Comparison of ENCODE assay signal across 8 mouse cellular contexts in the genomic region with DNA sequence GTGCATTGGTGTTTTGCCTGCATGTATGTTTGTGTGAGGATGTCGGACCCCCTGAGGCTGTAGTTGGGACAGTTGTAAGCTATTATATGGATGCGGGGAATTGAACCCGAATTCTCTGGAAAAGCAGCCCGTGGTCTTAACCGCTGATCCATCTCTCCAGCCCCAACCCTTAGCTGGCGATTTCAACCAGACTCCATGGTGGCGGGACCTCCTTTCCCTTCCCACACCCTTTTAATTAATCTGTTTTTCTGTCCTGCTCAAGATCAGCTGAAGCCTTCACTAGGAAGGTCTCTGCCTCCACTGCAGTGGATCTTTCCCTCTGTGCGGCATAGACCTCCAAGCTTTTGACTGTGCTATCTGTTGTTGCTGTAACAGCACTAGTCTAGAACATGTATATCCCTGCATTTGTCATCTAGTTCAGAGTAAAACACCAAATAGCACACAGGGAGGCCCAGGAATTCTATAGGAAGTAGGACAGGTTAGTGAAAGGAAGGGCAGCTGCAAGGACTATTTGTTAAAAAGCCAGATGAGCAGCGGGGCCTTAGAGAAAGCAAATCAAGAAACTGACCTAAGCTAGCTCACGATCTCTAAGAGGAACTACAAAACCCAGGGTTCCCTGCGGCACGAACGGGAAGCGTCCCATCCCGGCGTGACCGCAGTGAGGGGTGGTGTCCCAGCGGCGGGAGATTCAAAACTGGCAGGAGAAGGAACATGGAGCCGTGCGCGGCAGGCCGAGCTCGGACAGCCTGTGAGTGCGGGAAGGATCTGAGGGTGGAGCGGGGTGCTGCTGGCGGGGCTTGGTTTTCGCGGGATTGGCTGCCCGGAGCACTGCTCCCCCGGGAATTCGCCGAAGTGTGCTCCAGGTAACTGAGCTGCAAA. TPM values are rescaled to one million over a fixed set of nuclear protein-coding genes. Genes with fewer than 3 reads are reported as not detected.
A peak's percentile ranks its signal among the peaks of the same experiment; 100 is the strongest.
DNase-seq lines count a peak whose midpoint lies in the region; ATAC-seq lines count a peak whose summit lies in the region.

TSS of gene Iqgap3 (plus strand) at position 627 of the 879 bp plus-strand sequence.

- H3K27me3 ChIP-seq in embryonic facial prominence, embryonic 11.5 days (ENCODE audit: control insufficient read depth, insufficient read depth, low read length) = no peaks in the 10 kb centered on the region
- no peaks in the 10 kb centered on the region for H3K27me3 ChIP-seq in limb, embryonic 10.5 days (ENCODE audit: low read depth, poor library complexity, severe bottlenecking)
- H3K27me3 ChIP-seq in midbrain, embryonic 12.5 days = no peaks in the 10 kb centered on the region

- WGBS in embryonic facial prominence, embryonic 11.5 days = 20% methylated on average over 33 of the region's 33 CpGs
- WGBS in limb, embryonic 10.5 days = 19% methylated on average over 33 of the region's 33 CpGs
- 18% methylated on average over 33 of the region's 33 CpGs for WGBS in midbrain, embryonic 12.5 days

- H3K4me1 ChIP-seq in embryonic facial prominence, embryonic 11.5 days (ENCODE audit: control insufficient read depth, insufficient read depth, low read length) = no peaks in the 10 kb centered on the region
- H3K4me1 ChIP-seq in limb, embryonic 10.5 days = peaks cover 19% of the 10 kb centered on the region
- peaks cover 17% of the 10 kb centered on the region for H3K4me1 ChIP-seq in midbrain, embryonic 12.5 days

- peak within 1 kb of the TSS; percentile 62 for H3K4me3 ChIP-seq in embryonic facial prominence, embryonic 11.5 days (ENCODE audit: low read depth, low read length)
- peak within 1 kb of the TSS; percentile 77 for H3K4me3 ChIP-seq in limb, embryonic 10.5 days
- peak within 1 kb of the TSS; percentile 52 for H3K4me3 ChIP-seq in midbrain, embryonic 12.5 days

- peak; percentile 79 for ATAC-seq in embryonic facial prominence, embryonic 11.5 days (replicated peaks; ENCODE audit: insufficient number of reproducible peaks, low FRiP score, low TSS enrichment, low read depth)
- peak; percentile 91 for ATAC-seq in midbrain, embryonic 12.5 days (ENCODE audit: low FRiP score, low read depth)

- DNase-seq in 3134 (ENCODE audit: extremely low read depth, insufficient read length, low spot score) = peak; percentile 91
- DNase-seq in adrenal gland, postnatal 25 days = peak; percentile 90
- peak; percentile 95 for DNase-seq in embryonic facial prominence, embryonic 11.5 days (ENCODE audit: low spot score)
- DNase-seq in heart, adult 11 months = peak; percentile 98
- peak; percentile 86 for DNase-seq in kidney, adult 18-20 months
- DNase-seq in limb, embryonic 10.5 days (ENCODE audit: low spot score) = peak; percentile 87
- DNase-seq in skeletal muscle tissue, adult 2 months (ENCODE audit: low read depth, low spot score) = peak; percentile 91

- peak within 1 kb of the TSS; percentile 67 for H3K9ac ChIP-seq in embryonic facial prominence, embryonic 11.5 days (replicated peaks; ENCODE audit: low read length)
- peak within 1 kb of the TSS; percentile 51 for H3K9ac ChIP-seq in midbrain, embryonic 12.5 days (replicated peaks)

- no peak within 1 kb of the TSS for H3K27ac ChIP-seq in embryonic facial prominence, embryonic 11.5 days (replicated peaks; ENCODE audit: low read depth, low read length)
- H3K27ac ChIP-seq in limb, embryonic 10.5 days = peak within 1 kb of the TSS; percentile 84
- H3K27ac ChIP-seq in midbrain, embryonic 12.5 days (replicated peaks) = no peak within 1 kb of the TSS

- H3K4me2 ChIP-seq in embryonic facial prominence, embryonic 11.5 days (ENCODE audit: low read depth, low read length) = peak within 1 kb of the TSS; percentile 52
- peak within 1 kb of the TSS; percentile 69 for H3K4me2 ChIP-seq in midbrain, embryonic 12.5 days (replicated peaks)

- no peaks in the 10 kb centered on the region for H3K9me3 ChIP-seq in embryonic facial prominence, embryonic 11.5 days (replicated peaks; ENCODE audit: control insufficient read depth, low read length)
- H3K9me3 ChIP-seq in limb, embryonic 10.5 days (replicated peaks) = no peaks in the 10 kb centered on the region
- no peaks in the 10 kb centered on the region for H3K9me3 ChIP-seq in midbrain, embryonic 12.5 days

- H3K36me3 ChIP-seq in embryonic facial prominence, embryonic 11.5 days (replicated peaks; ENCODE audit: control insufficient read depth, insufficient read depth, low read depth, low read length) = no peaks in the 10 kb centered on the region
- H3K36me3 ChIP-seq in limb, embryonic 10.5 days = peaks cover 28% of the 10 kb centered on the region
- 0 out of 2 replicates have a peak, but pooled peaks cover 13% of the 10 kb centered on the region for H3K36me3 ChIP-seq in midbrain, embryonic 12.5 days

RNA-seq across cellular contexts. Expression of gene Iqgap3, which starts in this region (rescaled TPM):
- 4.5 and 5.9 TPM in 2 replicates for total RNA-seq in adrenal gland, postnatal 25 days (2021)
- 17.8 and 18.1 TPM in 2 replicates for polyA plus RNA-seq in embryonic facial prominence, embryonic 11.5 days (2014; fragmentation: Nextera tagmentation; extraction: Ambion mirVana)
- polyA plus RNA-seq in limb, embryonic 10.5 days (2016; fragmentation: Nextera tagmentation; extraction: Ambion mirVana) = 23.1 and 26.7 TPM in 2 replicates
- 20.7 and 20.8 TPM in 2 replicates for polyA plus RNA-seq in midbrain, embryonic 12.5 days (2016; fragmentation: Nextera tagmentation; extraction: Ambion mirVana)
